Mouse (Mus musculus) bone marrow, adult 2 months (tissue): ENCODE measurements around the gene Lsm3. TPM values are rescaled to one million over a fixed set of nuclear protein-coding genes. Genes with fewer than 3 reads are reported as not detected.

Experiments used
- H3K27ac ChIP-seq: fragments of 200-500 bp; 2 replicates; pipeline ENCODE4 v1.5.1; 2012; ENCODE audit warnings: low read depth, mild to moderate bottlenecking, control low read depth, inconsistent platforms, low read length; ENCODE audit not compliant: control insufficient read depth, poor library complexity, insufficient read depth
- H3K4me1 ChIP-seq: fragments of 200-500 bp; 2 replicates; pipeline ENCODE4 v1.6.1; 2011; ENCODE audit warnings: low read length; ENCODE audit not compliant: control insufficient read depth, insufficient read depth
- H3K4me3 ChIP-seq: fragments of 200-500 bp; replicated peaks from 2 replicates; pipeline ENCODE3; 2011; ENCODE audit warnings: mild to moderate bottlenecking, low read depth, low read length, control low read depth; ENCODE audit not compliant: control insufficient read depth
- CTCF ChIP-seq: fragments of 200-500 bp; IDR thresholded peaks from 2 replicates; pipeline ENCODE4 v1.5.1; 2011; ENCODE audit warnings: low read length, control low read depth; ENCODE audit not compliant: control insufficient read depth, insufficient read depth
- POLR2A ChIP-seq: fragments of 200-500 bp; IDR thresholded peaks from 2 replicates; pipeline ENCODE4 v1.6.1; 2011; ENCODE audit warnings: low read depth, mild to moderate bottlenecking, control low read depth, low read length, borderline replicate concordance; ENCODE audit not compliant: control insufficient read depth
- WGBS: fragments of 180-500 bp; shearing (Covaris S2); methylation state at CpG from one replicate; pipeline ENCODE4 v1.1.7; 2018; 5-methylcytosine and 5-hydroxymethylcytosine counted together
- polyA plus RNA-seq: library from polyadenylated mRNA; stranded (reverse); fragments of >200 nt; gene quantifications from 2 replicates; pipeline ENCODE4 v1.2.4, GENCODE M21; 2011; ENCODE audit warnings: low replicate concordance; ENCODE audit not compliant: missing spikeins, insufficient read depth, insufficient read length

The Lsm3 gene
- polyA plus RNA-seq, 1 experiment, result 140 TPM

- Histone ChIP-seq H3K4me3 (no peak overlapping the region), H3K27ac (no peak overlapping the region), H3K4me1 (no peaks in the 10 kb centered on the region)
- 86% methylated on average over 5 of the region's 5 CpGs for WGBS
- no peak for TF ChIP-seq POLR2A
- no peak for TF ChIP-seq CTCF
These were observed 7.1 kb downstream of the Lsm3 start for GRCm38 (mm10) chr6:91522816-91523215.

GRCm38 (mm10) chr6:91525544-91525943 lies 9.8 kb downstream of the Lsm3 start:
- no peak for TF ChIP-seq POLR2A
- no peak for TF ChIP-seq CTCF
- WGBS, result 85% methylated on average over 4 of the region's 4 CpGs
- H3K27ac ChIP-seq, result no peak overlapping the region
- H3K4me1 ChIP-seq, result no peaks in the 10 kb centered on the region
- no peak overlapping the region for H3K4me3 ChIP-seq

DNA sequence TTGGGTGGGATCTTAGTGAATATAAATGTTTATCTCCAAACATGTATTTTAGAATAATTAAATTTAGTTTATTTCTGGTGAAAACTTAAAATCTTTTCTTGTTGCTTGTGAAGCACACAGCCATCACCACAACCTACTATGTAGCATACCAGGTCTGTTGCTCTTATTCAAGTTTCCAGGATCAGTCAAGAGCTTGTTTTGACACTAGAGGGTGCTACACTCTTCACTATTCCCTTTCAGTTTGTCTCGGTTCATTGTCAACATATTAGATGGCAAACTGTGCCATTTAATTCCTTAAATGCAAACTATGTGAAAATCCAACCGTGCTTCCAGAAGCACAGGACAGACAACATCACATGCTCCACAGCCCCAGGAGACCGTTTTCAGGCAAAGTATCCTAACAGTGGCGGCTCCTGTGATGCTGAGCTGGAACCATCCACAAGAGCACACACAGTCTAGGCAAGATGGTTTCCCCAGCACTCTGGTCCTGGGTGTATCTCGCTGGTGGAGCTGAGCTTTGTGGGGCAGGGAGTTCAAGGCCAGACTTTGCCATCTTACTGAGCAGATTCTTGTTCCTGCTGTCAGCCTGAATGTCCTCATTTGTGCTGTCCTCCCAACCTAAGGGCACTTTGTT lies 11.6 kb downstream of the Lsm3 start:
- no peak for TF ChIP-seq CTCF
- Histone ChIP-seq H3K4me1 (no peaks in the 10 kb centered on the region), H3K27ac (no peak overlapping the region), H3K4me3 (no peak overlapping the region)
- 45% methylated on average over 5 of the region's 5 CpGs for WGBS

DNA sequence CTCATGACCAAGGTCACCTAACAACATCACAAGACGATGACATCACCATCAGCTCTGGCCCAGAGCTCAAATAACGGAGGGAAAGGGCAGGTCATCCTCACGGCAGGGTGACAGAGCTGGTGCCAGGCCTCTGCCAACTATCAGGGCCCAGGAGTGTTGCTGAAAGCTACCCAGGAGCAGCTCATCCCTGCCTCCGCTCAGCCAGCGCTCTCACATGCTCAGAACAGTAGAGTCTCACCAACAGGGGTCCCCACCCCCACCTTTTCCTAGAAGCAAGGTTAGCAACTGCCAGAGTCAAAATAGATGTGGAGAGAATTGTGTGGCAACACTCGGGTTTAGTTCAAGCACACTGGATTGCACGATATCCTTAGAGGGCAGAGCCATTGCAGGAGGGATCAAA lies 12.5 kb downstream of the Lsm3 start:
- TF ChIP-seq POLR2A, result no peak
- Histone ChIP-seq H3K4me3 (no peak overlapping the region), H3K4me1 (no peaks in the 10 kb centered on the region), H3K27ac (no peak overlapping the region)
- WGBS, result 78% methylated on average over 7 of the region's 7 CpGs

GRCm38 (mm10) chr6:91530673-91531072 lies 14.9 kb downstream of the Lsm3 start:
- WGBS, result 83% methylated on average over 8 of the region's 8 CpGs
- H3K4me3 ChIP-seq, result no peak overlapping the region

GRCm38 (mm10) chr6:91531276-91531675 lies 15.5 kb downstream of the Lsm3 start:
- no peak overlapping the region for H3K27ac ChIP-seq

More at GRCm38 (mm10) chr6:91530673-91531072, 14.9 kb downstream of the Lsm3 start:
- H3K4me1 ChIP-seq, result no peaks in the 10 kb centered on the region
- no peak overlapping the region for H3K27ac ChIP-seq
- no peak for TF ChIP-seq POLR2A
- no peak for TF ChIP-seq CTCF

DNA sequence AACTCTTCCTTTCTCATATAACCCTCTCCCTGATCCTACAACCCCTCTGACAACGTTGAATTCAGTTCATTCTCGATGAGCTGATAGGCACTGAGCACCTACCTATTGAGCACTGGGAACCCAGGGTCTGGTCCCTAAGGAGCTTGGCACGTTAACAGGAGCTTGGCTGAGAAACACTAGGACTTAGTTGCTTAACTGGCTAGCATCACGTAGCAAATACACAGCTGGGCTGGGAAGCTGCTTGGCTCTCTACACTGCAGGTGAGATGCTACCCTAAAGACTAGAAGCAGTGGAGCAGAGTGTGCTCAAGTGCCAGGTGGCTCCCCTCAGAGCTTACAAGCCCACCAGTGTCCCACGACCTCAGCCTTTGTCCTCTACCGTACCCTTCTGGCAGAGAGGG lies 16.9 kb downstream of the Lsm3 start:
- Histone ChIP-seq H3K4me1 (no peaks in the 10 kb centered on the region), H3K27ac (no peak overlapping the region), H3K4me3 (no peak overlapping the region)
- WGBS, result 77% methylated on average over 6 of the region's 6 CpGs
- no peak for TF ChIP-seq CTCF
- TF ChIP-seq POLR2A, result no peak

More at GRCm38 (mm10) chr6:91531276-91531675, 15.5 kb downstream of the Lsm3 start:
- no peaks in the 10 kb centered on the region for H3K4me1 ChIP-seq
- H3K4me3 ChIP-seq, result no peak overlapping the region
- WGBS, result 83% methylated on average over 6 of the region's 6 CpGs
- no peak for TF ChIP-seq POLR2A
- no peak for TF ChIP-seq CTCF

GRCm38 (mm10) chr6:91533359-91533758 lies 17.6 kb downstream of the Lsm3 start:
- Histone ChIP-seq H3K4me3 (no peak overlapping the region), H3K27ac (no peak overlapping the region), H3K4me1 (no peaks in the 10 kb centered on the region)
- TF ChIP-seq POLR2A (no peak), CTCF (no peak)
- 80% methylated on average over 5 of the region's 5 CpGs for WGBS

- Histone ChIP-seq H3K27ac (no peak overlapping the region), H3K4me3 (no peak overlapping the region), H3K4me1 (no peaks in the 10 kb centered on the region)
- WGBS, result 79% methylated on average over 2 of the region's 2 CpGs
- TF ChIP-seq CTCF, result no peak
- no peak for TF ChIP-seq POLR2A
These were observed 18.0 kb downstream of the Lsm3 start for GRCm38 (mm10) chr6:91533771-91534170.
